Mouse (Mus musculus): ENCODE measurements around the gene Ube2n.

GRCm38 (mm10) chr10:95577567-95577950, 62.6 kb downstream of the Ube2n start:
- no peak for TF ChIP-seq CTCF (IDR thresholded peaks at IDR 0.05)
- TF ChIP-seq EP300 (IDR thresholded peaks at IDR 0.05): 0 out of 2 replicates have a peak, but pooled peaks have one; percentile 30

Measured in lung, postnatal 0 days (tissue).